Mouse (Mus musculus) urinary bladder, postnatal 25 days (tissue): ENCODE data around the gene Atpif1.
"Not testable (repeated sequence)": the region's sequence is repeated elsewhere in the genome, so short reads cannot be mapped to it uniquely, and the experiment has no call there.

Source experiments
- DNase-seq: peaks from one replicate; pipeline ENCODE4 v3.0.0; 2022; ENCODE audit warnings: low spot score

Gene Atpif1

DNA sequence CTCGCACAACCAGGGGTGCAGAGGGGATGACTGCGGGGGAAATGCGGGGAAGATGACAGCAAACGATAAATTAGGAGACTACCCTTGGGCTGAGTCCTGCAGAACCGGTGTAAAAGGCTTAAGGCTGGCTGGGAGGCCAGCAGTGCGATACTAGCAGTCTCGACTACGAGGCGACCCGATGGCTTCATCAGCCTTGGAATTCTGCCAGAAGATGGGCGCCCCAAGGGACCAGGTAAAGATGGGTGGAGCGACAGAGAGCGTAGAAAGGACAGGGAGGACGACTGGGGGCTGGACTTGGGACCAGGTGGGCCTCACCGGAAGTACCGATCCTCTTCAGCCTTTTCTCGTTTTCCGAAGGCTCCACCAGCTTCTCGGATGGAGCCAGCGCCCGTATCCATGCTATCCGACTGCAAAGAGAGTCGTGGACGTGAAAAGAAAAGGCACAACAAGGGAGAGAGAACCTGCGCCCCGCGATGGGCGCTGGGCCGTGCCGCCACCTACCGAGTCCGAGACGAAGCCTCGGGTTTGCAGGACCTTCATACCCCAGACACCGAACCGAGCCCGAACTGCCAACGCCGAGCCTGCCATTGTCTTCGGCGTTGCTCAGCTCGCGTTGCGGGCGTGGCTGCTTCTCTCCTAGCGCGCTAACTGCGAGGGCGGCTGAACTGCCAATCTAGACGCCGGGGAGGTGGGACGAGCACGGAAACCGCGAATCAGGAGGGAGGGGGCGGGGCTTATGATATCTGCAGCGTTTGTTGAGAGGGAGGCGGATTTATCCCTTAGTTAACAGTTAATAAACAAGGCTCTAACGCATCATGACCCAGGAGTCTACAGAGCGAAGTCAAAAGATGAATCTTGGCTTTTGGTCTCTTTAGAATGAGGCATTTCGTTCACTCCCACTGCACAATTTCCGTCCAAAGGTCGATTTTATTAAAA is at the start of gene Atpif1:
Gene Atpif1, minus strand, starts transcription at position 679 of the 936 bp plus-strand sequence.
- peak; percentile 78 for DNase-seq

DNA sequence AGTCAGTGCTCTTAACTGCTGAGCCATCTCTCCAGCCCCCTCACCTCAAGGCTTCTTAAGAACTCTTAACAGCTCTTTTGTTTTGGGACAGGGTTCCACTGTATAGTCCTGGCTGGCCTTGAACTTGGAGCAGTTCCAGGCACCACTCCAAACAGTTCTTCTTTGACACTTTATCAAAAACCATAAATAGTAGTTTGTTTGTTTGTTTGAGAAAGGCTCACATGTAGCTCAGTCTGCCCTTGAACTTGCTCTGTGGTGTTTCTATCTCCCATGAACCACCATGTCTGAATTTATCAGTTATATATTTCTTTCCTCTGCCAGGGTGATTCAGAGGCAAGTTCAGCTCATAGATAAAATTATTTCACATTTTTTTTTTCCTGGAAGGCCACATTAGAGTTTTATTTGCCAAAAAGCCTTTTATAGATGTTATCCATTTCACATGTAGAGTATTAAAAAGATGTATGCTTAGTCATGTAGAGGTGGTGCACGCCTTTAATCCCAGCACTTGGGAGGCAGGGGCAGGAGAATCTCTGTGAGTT is 41.4 kb upstream of the Atpif1 start:
- DNase-seq, result no peak

DNA sequence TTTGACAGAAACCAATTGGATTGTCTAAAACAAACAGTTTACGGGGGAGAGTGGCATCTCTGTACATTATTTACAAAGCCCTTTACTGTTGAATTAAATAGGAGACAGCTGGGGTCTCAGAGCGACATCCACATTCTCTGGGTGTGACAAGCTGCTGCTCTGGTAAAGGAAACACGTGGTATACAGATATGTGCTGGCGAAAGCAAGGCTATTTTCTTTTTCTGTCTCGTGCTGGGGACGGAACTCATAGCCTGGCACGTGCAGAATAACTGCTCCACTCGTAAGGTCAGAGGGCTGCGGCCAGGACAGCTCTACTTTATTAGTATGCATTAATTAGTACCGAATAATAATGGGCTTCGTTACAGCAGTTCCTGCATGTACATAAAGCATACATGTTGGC is 39.9 kb upstream of the Atpif1 start:
- no peak for DNase-seq

DNA sequence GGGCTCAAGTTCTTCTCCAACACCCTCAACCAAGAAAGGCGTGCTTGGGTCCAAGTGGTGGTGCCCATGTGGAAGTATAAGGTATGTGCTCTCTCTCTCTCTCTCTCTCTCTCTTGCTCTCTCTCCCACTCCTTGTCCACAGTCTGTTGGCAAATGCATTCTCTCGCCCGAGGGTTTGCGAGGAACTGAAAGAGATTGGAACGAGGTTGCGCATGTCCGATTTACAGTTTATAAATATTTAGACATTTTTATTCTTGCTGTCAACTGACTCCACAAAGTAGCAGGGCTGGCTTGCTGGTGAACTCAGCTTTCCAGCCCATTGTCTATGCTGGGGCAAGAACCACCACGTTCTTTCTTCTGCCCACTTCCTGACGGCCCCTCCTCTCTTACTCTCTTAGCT is 37.7 kb upstream of the Atpif1 start:
- DNase-seq, result no peak

DNA sequence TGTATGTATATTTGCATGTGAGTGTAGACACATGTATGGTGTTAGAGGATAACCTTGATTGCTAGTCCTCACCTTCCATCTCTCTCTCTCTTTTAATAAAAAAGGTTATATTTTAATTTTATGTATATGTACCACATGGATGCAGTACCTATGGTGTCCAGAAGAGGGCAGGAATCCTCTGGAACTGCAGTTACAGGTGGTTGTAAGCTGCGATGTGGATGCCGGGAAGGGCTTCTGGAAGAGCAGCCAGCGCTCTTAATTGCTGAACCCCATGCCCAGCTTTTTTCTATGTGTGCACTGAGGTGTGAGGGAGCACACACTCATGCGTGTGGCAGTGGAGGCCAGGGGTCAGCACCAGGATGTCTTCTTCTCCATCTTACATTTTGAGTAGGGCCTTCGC is 35.7 kb upstream of the Atpif1 start:
- no peak for DNase-seq

DNA sequence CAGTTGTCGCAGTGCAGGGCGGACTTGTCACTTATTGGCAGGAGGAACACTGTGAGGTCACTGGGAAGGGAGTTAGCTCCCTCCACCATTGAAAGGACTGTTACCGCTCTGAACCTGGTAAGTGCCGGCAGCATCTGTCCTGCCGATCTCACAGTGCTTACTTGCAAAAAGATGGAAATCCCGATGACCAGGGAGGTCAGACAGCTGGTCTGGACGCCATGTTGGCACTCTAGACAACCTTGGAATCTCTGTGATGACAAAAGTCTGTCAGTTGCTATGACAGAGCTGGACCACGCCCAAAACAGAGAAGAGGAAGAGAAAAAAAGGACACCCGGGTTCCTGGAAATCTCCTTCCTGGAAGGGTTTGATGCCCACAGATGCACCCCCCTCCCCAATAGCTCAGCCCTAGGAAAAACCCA is 33.9 kb upstream of the Atpif1 start:
- no peak for DNase-seq

DNA sequence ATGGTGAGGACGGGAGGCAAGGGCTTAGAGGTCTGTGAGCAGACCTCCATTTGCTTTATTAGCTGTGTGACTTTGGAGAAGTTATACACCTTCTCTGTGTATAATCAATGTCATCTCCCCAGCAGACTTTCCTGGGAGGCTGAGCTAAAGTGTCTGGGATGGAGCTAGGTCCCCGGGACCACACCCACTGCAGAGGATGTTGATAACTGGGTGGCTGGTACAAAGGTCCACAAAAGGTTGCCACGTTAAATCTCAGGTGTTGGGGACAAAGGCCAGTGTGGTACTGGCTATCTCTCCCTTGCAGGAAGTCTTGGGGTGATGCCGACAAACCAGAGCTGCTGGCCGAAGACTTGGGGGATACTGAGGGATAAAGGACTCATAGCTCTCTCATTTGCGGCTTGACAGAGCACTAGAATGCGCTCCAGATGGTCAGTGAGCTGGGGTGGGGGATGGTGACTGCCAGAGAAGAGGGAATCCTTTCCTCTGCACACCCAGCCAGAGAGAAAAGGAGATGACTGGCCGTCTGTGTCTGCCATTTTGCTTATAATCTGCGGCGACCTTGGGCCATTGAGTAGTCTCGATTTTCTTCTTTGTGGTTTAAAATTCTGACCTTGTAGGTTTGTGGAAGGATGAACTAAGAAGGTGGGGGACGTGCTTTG is 31.8 kb upstream of the Atpif1 start:
- DNase-seq, result no peak

DNA sequence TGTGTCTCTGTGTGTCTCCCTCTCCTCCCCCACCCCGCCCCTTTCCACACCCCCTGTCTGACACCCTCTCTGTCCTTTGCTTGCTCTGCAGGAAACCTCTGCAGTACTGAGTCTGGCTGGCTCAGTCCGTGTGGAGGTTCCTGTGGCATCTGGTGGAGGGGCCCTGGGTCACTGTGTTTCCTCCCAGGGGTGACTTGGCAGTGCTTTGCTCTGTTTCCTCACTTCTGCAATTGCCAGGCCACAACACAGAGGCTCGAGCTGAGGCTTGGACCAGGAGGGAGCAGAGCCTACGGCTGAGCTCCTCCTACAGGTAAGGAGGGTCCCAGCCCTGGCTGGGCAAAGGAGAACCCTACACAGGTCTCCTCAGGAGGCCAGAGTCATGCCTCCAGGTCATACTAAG is 30.5 kb upstream of the Atpif1 start, which contains the start of gene Ptafr:
Gene Ptafr, plus strand, starts transcription at position 103 of the 400 bp plus-strand sequence.
- DNase-seq, result no peak

DNA sequence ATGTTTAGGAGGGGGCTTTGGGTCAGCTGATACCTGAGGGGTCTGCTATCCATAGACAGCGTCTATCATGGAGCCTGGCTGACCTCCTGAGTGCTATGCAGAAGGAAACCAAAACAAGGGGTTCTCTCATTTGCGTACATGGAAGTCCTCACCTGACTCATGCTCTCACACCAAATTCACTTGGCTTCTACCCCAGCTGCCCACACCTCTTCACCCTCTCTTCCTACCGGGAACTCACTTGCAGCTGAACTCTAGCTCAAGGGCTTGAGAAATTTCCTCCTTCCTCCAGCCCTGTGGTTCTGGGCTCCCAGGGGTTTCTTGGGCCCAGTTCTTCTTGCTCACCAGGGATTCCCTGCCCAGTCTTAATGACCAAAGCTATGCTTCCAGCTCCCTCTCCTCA is 29.8 kb upstream of the Atpif1 start:
- DNase-seq, result no peak

DNA sequence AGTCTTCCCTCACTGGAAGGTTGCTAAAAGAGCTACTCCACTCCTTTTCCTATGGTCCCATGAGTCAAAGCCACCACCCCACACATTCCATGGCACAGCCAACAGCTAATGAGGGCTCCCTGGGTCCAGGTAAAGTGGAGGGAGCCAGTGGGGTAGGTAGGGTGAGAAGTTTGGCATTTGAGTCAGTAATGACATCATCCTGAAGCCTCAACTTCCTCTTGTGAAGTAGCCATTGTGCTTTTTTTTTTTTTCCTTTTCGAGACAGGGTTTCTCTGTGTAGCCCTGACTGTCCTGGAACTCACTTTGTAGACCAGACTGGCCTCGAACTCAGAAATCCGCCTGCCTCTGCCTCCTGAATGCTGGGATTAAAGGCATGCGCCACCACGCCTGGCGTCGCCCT is 22.1 kb upstream of the Atpif1 start:
- not testable (repeated sequence) for DNase-seq

DNA sequence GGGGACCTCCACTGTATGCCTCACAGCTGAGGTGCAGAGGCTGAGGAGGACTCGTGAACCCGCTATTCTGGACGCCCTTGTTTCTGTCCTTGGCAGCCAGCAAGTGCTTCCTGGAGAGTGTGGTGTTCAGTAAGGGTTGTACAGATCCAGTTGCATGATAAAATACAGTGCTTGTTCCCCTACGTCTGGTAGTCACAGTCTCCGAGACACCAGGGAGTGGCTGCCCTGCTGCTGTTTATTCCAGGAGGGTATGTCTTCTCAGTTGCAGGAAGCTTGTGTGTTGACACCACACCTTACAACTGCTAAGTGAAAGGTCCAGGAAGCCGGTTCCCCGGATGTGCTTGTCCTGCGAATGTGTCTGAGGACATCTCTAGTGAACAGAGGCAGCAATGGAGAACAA is 21.2 kb upstream of the Atpif1 start:
- no peak for DNase-seq

DNA sequence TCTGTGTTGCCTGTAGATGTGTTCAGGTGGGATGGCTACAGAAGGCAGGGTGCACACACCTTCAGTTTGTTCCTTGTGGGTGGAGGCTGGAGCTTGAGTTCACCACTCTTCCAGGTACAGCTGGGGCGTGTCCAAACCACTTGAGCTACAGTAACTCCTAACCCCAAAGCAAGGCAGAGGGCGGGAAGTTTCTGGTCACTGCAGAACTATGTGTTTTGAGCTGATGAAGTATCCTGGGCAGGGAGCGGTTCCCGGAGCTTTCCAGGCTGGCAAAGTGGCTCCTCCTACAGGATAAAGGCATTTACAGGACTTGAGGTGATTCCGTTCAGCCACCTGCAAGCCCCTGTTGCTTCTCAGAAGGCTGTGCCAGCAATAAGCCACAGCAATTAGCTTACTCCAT is 20.8 kb upstream of the Atpif1 start:
- DNase-seq, result no peak

DNA sequence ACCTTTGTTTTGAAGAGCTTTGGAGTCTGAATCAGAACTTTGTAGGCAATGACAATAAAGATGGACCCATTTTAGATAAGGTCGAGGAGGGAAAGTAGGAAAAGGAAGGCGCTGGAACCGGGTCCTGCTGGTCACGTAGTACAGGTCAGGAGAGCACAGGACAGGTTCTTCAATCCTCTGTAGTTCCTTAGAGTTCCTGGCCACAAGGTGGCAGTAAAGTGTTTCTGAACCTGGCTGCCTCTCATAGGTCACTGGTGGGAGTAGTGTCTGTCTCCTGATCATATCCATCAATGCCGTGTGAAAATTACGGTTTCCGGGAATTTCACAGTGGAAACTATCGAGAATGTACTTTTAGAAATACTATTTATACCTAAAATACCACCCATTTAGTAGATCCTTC is 12.4 kb upstream of the Atpif1 start:
- DNase-seq, result peak; percentile 63

DNA sequence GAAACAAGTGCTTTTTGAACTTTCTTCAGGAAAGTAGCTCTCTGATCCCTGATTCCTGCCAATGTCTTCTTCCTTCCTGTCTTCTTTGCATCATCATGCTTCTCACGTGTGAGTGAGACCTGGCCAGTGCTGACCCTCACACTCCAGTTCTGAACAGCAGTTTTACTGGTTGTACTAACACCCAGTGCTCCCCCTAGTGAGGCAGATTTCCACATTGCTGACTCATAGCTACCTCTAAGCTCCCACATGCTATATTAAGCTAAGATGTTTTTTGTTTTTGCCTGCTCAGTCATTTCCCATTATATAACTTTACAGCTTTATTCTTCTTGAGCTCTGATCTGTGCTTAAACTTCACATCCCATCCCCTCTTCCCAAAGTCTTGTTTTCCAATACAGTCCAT is 9.3 kb upstream of the Atpif1 start:
- DNase-seq, result no peak

DNA sequence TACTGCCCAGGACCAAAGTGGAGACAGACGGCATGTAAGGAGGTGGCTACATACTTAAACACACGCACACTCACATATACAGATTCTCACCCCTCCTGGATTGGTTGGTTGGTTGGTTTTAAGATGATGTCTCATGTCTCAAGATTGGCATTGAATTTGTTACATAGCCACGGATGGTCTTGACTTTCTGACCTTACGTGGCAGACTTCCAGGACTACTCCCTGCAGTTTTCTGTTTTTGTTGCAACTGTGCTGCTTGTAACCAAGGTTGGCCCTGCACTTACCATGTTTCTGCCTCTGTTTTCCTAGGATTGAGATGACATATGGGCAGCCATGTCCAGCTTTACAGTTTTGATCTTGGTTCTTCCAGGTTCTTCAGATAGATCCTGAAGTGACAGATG is 8.0 kb upstream of the Atpif1 start:
- no peak for DNase-seq

DNA sequence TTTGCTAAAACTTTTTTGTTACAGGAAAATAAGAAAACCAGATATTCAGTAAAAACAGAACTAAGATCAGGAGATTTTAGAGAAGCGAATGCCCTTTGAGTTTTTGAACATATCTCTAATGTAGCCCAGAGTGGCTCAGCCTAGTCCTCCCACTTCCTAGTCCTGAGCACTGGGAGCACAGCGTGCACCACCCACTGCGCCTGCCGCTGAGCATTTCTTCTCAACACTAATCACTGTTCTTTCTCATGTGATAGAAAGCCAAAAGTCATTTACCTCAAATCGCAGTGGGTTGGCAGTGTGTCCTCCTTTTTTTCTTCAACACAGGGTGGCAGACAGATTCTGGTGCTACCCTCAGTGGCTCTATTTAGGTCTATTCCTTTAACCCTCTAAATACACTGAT is 6.0 kb upstream of the Atpif1 start:
- no peak for DNase-seq

DNA sequence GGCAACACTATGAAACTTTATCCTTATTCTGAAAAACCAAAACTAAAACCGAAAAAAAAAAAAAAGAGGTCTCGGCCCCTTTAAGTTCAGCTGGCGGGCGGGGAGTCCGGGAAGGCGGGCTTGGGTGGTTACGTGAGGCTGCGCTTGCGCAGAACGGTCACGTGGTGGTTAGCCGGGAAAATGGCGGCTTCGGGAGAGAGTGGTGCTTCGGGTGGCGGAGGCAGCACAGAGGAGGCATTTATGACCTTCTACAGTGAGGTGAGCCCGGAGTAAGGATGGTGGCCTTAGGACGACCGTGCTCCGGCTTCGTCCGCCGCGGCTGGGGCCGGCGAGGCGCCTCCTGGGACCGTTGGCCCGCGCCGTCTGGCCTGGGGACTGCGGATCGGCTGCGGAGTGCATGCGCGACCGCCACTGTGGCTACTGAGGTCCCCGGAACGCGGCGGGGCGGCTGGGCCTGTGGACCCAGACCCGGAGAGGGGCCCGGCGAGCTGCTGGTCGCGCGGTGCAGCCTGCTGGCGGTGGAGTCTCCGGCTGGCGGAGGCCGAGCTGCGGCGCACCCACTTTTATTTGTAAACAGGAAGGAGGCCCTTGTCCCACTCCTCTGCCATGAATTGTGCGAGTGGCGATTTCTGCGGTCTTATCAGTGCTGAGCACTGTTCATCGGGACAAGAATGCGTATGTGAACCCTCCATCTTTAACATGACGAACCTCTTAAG is 2.1 kb upstream of the Atpif1 start, which contains the start of gene Dnajc8:
Gene Dnajc8, plus strand, starts transcription at position 145 of the 716 bp plus-strand sequence.
- DNase-seq, result peak; percentile 95

DNA sequence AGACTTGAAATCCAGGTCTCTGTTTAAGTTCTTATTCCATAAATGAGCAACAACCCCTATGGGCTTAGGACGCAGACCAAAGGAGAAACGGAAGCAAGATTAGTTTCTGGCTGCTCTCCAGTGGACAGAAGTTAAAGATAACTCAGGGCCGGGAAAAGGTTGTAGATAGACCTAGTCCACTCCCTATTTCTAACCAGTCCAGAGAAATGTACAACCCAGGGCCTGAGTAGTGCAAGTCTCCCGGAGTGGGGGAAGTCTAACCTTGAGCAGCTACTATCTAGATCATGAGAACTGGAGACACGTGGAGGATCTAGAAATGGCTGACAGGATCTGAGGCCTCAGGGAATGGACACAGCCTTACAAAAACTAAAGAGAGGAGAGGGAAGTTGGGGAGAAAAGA is 963 bp downstream of the Atpif1 start:
- DNase-seq, result no peak

DNA sequence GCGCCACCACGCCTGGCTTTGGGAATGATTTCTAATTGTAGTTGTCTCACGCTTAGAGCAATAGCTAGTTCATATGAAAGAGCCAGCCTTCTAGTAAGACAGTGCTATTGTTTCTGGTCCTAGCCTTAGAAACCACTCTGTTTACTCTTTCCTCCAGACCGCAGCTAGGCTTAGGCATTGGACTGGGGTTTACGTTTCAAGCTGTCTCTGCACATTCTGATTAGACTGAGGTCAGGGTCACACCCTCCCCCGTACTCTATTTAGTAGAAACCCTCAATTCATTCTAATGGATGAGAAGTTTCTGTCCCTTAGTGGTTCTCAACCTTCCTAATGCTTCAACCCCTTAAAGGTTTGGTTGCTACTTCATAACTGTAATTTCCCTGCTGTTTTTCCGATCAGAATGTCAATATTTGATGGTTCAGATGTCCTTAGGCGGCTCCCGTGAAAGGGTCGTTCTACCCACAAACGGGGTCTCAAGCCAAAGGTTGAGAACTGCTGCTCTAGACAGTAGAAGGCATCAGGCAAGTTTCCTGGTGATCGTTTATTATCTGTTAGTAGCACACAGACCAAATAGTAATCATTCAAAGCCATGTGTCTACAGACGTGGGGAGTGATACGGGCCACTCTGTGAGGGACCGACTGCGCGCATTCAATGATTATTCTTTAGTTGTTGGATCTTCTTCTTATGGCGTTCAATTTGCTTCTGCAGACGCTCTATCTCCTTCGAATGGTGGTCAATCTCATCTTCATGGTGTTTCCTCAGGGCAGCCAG is 3.2 kb downstream of the Atpif1 start:
- DNase-seq, result no peak

DNA sequence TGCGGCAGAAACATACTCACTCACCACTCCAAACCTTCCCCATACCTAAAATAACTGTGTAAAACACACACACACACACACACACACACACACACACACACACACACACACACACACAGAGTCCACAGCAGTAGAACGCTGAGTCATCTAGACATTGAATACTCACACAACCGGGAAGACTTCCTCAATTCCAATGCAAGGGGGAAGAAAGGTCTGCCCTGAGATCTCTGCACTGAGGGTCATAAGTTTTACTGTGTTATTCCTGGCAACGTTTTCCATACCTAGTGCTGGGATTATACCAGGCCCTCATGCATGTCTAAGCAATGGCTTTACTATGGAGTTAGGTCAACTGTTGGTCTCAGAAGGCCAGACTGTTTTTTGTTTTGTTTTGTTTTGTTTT is 4.1 kb downstream of the Atpif1 start:
- no peak for DNase-seq

DNA sequence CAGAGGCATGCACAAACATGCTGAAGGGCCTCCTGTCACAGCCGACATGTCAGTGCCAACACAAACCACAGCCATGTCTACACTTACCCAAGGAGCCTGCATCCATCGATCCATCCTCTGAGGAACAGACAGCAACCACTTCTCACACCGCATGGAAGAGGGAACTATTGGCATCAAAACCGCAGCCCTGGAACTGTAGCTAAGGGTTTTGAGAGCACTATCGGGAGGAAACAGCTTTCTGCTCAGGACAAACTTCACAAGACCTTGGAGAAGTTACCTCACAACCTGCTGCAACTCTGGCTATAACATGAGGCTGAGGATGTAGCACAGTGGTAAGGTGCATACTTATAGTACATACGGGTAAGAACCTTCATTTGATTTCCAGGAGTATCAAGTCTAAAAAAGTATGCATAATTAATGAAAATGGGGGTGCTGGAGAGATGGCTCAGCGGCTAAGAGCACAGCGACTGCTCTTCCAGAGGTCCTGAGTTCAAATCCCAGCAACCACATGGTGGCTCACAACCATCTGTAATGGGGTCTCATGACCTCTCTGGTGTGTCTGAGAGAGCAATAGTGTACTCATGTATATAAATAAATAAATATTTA is 5.4 kb downstream of the Atpif1 start:
- DNase-seq, result no peak
